Mouse (Mus musculus): ENCODE data around the gene Gm37240.

Gene Gm37240

GRCm38 (mm10) chr3:85222046-85222445, 665.3 kb downstream of the Gm37240 start:
- no peak for DNase-seq

- peak in 1 of 2 experiments; percentile 26 for DNase-seq
Measured at GRCm38 (mm10) chr3:85214926-85215325, 672.4 kb downstream of the Gm37240 start.

DNA sequence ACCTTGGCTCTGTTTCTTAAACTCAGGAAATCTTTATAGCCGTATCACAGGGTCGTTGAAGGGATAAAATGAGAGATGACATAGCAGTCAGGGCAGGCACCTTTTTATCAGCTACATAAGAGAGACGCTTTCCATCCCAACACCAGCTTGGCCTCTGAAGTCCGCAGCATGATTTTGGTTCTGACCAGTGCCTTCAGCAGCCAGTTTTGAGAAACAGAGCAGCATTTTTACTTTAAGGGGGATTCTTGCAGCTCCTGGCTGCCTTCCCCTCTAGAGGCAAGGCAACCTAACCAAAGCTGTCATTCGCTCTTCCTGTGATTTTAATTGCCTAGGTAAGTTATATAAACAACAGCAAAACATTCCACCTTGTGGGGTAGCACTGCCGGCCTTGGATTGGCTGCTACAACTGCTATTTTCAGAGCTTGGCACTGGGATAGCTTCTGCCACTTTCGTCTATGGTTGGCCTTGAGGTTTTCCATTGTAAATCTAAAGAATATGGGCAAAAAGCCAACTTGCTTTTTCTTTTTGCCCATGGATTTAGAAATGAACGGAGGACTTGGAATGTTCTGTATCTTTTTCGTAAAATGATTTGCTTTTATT, 674.5 kb downstream of the Gm37240 start:
- DNase-seq = no peak

DNA sequence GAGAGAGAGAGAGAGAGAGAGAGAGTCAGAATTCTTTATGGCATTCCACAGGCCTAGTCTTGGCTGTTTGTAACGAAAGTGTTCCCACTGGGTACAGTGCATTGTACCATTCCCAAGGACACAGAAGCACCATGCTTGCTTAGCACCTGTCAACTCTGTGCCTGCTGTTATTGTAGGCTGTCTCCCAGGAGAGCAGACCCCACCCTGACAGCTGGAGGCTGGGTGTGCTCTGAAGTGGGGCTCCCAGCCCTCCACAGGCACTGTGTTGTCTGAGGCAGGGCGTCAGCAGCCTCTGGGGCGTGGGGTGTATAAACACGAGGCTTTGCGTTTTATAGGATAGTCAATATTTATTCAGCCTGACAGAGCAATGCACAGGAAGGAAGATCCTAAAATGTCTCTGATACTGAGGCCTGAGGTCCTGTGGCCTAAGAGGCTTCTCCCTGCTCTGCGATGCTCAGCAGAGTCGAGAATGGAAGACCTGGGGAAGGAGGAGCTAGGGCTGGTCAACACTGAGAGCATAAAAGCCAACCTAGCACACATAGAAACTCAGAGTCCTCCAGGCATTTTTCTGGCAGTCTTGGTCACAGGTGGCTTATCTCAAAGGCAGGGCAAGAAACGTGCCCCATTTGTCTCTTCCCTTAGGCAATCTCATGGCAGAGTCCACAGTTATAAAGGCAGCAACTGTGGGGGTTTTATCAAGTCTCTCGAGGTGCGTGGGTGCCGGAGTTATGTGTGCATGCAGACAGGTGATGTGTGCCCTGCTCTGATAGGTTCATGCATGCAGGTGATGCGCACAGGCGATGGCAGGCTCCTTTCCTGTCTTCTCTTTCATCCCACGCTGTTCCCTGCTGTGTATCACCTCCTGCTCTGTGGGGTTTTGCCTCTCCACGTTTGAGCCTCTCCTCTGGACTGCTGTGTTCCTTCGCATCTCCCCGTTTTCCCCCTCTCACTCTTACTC, 677.2 kb downstream of the Gm37240 start:
- no peak for DNase-seq

GRCm38 (mm10) chr3:85206475-85206874, 680.8 kb downstream of the Gm37240 start:
- DNase-seq = no peak

- DNase-seq = no peak
Measured at GRCm38 (mm10) chr3:85205911-85206310, 681.4 kb downstream of the Gm37240 start.

DNA sequence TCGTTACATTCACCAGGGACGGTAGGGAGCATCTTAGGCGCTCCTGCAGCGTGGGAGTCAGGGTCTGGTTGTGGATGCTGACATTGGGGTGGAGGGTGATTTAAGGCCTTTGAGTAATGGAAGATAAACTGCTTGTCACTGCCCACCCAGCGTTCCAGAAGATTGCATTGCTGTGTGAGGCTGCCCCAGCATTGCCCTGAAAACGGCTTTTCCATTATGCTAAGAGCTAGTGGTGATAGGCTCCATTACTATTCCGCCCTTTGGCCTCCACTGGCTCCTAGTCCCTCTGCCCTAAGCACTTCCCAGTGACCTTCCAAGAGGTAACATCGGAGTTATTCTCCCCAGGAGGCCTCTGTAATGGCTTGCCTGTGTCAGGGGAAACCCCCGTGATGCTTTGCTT, 683.7 kb downstream of the Gm37240 start:
- no peak for DNase-seq

DNA sequence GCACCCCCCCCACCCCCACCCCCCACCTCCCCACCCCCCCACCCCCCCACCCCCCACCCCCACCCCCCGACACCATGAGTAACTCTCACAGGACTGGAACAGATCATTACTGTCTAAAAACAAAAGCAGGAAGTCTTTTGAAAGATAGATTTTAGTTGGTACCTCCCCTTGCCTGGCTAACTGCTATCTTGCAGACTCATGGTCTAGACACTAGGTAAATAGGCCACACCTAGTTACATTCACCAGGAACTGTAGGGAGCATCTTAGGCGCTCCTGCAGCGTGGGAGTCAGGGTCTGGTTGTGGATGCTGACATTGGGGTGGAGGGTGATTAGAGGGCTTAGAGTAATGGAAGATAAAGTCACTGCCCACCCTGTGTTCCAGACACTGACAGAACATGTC, 684.6 kb downstream of the Gm37240 start:
- no peak for DNase-seq

DNA sequence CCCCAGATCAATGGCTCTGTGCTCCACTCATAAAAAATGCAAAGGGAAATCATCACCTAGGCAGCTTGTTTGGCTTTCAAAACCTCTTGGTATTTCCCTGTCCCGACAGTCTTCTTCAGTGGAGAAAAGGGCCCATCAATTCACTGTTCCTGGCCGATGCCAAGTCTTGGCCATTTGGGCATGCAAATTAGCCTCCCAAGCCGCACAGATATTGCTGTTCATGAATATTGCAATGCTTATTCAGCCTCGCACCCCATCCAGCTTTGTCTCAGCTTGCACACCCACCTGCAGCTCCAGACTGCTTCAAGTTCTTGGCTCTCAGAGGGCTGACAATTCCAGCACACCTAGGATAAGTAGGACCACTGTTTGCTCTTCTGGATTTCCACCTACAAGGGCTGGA, 685.5 kb downstream of the Gm37240 start:
- DNase-seq = no peak

DNA sequence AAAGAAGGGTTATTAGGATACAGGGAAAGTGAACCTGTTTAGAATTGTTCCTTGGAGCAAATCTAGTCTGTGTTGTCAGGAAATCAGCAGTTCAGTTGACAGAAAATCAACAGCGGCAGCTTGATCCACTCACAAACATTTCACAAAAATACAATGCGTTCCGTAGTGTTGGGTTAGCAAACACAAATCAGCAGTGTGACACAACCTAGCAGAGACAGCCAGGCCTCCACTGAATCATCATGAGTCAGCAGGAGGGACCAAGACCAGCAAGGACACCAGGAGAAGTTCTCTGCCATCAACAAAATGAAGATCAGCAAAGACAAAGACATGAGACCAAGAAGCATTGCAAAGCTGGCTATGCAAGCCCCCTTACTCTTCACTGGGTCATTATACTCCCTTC, 688.8 kb downstream of the Gm37240 start:
- no peak for DNase-seq

DNA sequence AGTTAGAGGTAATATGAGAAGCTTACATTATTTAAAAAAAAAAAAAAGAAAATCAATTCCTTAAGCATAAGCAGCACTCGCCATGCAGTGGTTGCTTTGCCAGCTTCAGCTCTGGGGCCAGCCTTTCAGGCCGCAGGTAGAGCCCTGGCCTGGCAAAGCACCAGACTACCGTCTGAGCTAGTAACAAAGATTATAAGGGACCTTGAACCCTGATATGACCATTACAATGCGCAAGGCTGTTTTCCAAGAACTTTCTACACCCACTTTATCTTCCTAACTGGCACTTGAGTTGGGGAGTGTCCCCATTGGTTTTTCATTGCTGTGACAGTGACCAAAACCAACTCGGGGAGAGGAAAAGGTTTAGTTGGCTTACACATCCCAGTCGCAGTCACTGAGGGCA, 690.2 kb downstream of the Gm37240 start:
- DNase-seq = no peak

- no peak for DNase-seq
Measured at GRCm38 (mm10) chr3:85196591-85196990, 690.7 kb downstream of the Gm37240 start.

DNA sequence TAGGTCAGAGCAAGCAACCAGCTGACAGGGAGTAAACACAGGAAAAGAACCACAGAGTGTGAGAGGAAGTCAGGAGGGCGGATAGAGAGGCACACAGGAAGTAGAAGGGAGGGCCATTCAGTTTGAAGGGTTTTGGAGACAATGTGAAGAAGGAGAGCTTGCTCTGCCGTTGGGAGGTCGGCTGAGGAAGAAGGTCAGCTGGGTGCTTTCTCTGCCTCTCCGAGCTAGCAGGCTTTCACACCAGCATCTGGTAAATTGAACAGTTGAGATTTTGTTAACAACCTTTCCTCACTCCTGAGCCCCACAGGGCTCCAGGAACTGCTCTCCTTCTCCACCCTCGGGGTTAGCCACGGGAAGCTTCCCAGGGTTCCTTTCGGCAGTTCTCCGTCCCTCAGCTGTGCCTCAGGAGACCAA, 692.2 kb downstream of the Gm37240 start:
- DNase-seq = no peak

DNA sequence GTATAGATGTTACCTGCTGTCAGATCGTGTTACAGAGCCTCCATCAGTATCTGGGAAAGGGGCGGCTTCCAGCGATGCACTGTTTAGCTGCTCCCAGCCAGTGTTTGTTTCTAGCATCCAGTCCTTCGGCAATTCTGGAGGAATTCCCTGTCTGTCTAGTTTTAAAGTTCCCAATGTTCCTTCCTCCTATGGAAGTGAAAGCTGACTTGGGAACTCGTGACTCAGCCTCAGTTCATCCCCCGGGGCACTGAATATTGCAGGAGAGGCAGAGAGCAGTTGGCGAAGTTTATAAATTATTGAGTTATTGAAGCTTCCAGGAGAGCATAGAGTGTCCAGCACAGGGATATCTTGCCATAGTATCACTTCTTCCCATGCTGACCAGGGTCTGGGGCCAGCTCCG, 697.5 kb downstream of the Gm37240 start:
- DNase-seq = no peak

GRCm38 (mm10) chr3:85188364-85188763, 699.0 kb downstream of the Gm37240 start:
- DNase-seq = peak in 1 of 2 experiments; percentile 25

DNA sequence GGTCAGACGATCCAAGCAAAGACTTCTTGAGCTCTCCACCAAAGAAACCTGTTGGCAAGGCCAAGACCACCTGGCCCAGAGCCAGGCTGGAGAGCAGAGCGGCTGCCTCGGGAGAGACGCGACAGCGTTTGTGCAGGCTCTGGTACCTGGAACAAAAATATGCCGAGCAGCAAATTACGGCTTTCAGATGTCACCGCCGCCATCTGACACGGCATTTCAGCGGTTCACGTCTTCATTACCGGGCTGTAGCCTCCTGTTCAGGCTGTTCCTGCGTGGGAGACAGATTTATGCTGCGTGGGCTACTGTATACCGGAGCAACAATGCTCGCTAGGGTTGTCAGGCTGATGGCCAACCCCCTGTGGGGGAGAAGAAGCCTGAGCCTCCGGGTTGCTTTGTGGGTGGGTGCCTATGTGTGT, 700.6 kb downstream of the Gm37240 start:
- DNase-seq = peak; percentile 82 to 83

DNA sequence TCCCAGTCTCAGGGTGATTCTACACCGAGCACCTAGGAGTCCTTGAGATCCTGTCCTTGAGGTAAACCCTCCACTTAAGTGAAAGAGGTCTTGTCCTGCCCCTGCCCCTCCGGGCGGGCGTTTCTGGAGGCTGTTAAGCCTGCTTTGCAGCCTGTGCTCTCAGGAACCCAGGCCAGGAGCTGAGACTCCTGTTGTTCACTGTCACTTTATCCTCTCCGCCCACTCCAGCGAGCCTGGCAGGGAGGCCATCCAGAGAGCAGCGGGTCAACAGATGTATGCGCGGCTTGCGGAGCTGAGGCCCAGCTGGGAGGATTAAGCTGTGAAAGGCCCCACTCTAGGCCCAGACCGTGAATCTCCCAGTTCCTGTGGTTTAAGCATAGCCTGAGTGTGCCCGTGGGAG, 701.5 kb downstream of the Gm37240 start:
- DNase-seq = peak; percentile 51 to 62

- DNase-seq = no peak
Measured at GRCm38 (mm10) chr3:85184916-85185315, 702.4 kb downstream of the Gm37240 start.

GRCm38 (mm10) chr3:85184151-85184550, 703.2 kb downstream of the Gm37240 start:
- no peak for DNase-seq

DNA sequence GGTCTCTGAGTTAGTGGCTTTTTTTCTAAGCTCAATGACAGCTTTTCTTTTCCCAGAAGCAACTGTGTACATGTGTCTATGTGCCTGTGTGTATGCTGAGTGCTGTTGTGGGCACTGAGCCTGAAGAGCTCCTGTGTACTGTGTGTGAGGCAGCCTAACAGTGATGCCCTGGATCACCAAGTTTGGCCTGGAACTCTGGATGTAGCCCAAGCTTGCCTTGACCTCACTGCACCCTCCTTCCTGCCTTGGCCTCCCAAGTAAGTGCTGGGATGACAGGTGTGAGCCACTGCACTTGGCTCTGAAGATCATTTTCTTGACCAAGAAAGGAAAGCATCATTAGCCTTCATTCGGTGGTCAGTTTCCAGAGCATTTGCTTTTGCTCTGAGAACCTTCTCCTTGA, 710.6 kb downstream of the Gm37240 start:
- no peak for DNase-seq

GRCm38 (mm10) chr3:85174542-85175469, 712.5 kb downstream of the Gm37240 start:
- no peak for DNase-seq

DNA sequence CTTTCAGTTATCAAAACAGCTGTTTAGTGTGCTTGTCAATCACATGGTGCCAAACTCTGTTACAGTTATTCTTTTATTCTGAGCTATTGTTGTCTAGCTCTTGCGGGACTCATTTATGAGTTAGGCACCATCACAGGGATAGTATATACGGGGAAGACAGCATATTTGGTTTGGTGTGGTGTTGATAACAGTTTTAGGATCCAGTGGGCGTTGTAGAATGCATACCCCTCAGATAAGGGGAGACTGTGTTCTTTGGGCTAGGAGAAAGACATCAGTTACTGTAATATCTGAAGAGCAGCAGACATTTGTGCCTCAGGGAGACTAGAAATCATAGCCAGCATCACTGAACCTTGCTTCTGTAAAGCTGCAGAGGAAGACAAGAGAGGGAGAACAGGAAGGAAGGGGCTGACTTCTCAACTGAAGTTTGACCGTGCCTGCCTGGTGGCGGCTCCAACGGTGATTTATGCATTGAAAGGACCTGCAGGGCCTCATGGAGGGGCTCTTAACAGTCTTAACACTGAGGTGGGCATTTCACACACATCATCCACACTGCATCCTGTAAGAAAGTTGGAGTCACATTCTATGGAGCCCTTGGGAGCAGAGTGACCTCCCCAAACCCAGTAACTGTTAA, 713.8 kb downstream of the Gm37240 start:
- no peak for DNase-seq

GRCm38 (mm10) chr3:85172532-85172931, 714.8 kb downstream of the Gm37240 start:
- DNase-seq = peak; percentile 60 to 63
